Mouse (Mus musculus): ENCODE measurements around the gene Mettl24. TPM values are rescaled to one million over a fixed set of nuclear protein-coding genes. Genes with fewer than 3 reads are reported as not detected.

The Mettl24 gene
- polyA plus RNA-seq, 1 experiment from 2014 or later = 2.8 TPM

DNA sequence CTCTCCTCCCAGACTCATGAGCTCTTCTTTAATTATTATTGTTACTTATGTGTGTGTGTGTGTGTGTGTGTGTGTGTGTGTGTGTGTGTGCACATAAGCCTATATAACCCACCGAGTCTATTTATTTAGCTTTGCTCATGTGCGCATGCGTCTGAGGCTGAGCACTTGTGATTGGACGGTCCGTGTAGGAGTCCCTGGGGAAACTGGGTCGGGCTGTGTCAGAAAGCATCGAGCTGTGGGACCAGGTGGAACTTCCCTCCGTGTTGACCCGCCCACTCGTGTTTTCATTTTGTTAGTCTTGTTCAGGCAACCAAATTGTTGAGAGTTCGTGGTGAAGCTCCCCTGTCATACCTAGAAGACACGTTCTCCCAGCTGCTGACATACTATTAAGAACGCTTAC lies 35.3 kb downstream of the Mettl24 start:
- H3K4me3 ChIP-seq (ENCODE audit: low read length) = no peak overlapping the region
- H3K27me3 ChIP-seq (ENCODE audit: control insufficient read depth, insufficient read depth, low read length) = no peaks in the 10 kb centered on the region
- H3K27ac ChIP-seq (ENCODE audit: low read depth, low read length) = no peak overlapping the region
- ATAC-seq (ENCODE audit: low FRiP score, low TSS enrichment) = no peak
- 0 out of 2 replicates have a peak, but pooled peaks cover 3% of the 10 kb centered on the region for H3K4me1 ChIP-seq (ENCODE audit: control insufficient read depth, insufficient read depth, low read length)
- H3K9me3 ChIP-seq (ENCODE audit: control insufficient read depth, low read length) = no peaks in the 10 kb centered on the region
- no peak overlapping the region for H3K4me2 ChIP-seq (replicated peaks; ENCODE audit: low read depth, low read length)
- 93% methylated on average over 13 of the region's 13 CpGs for WGBS
- no peak overlapping the region for H3K9ac ChIP-seq (ENCODE audit: low read depth, low read length)
- no peaks in the 10 kb centered on the region for H3K36me3 ChIP-seq (ENCODE audit: control insufficient read depth, insufficient read depth, low read length)

GRCm38 (mm10) chr10:40719062-40719461 lies 36.0 kb downstream of the Mettl24 start:
- no peaks in the 10 kb centered on the region for H3K27me3 ChIP-seq (ENCODE audit: control insufficient read depth, insufficient read depth, low read length)
- no peak overlapping the region for H3K9ac ChIP-seq (ENCODE audit: low read depth, low read length)
- ATAC-seq (ENCODE audit: low FRiP score, low TSS enrichment) = no peak
- H3K4me3 ChIP-seq (ENCODE audit: low read length) = no peak overlapping the region
- no peaks in the 10 kb centered on the region; the same call in 1 of the 2 replicates for H3K4me1 ChIP-seq (ENCODE audit: control insufficient read depth, insufficient read depth, low read length)
- WGBS = 65% methylated on average over 6 of the region's 6 CpGs
- no peak overlapping the region for H3K27ac ChIP-seq (ENCODE audit: low read depth, low read length)
- H3K36me3 ChIP-seq (ENCODE audit: control insufficient read depth, insufficient read depth, low read length) = no peaks in the 10 kb centered on the region
- no peaks in the 10 kb centered on the region for H3K9me3 ChIP-seq (ENCODE audit: control insufficient read depth, low read length)
- H3K4me2 ChIP-seq (replicated peaks; ENCODE audit: low read depth, low read length) = no peak overlapping the region

DNA sequence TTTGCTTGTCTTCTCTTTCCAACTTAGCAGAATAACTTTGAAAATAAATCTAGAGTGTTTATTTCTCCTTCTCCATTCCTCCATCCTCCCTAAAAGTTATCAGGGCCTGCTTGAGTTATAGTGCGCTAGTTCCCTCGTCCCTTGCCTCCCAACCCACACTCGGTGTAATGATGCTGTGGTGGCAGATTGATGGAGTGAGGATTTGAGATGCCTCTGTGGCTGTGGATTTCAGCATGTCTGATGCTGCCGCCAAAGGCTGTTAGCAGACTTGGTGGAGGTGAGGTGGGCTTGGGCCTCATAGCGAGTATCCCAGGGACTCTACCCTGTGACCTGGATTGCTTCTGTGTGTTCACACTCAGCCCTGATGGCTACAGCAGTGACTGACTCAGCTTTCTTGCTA lies 37.8 kb downstream of the Mettl24 start:
- H3K4me3 ChIP-seq (ENCODE audit: low read length) = no peak overlapping the region
- no peak overlapping the region for H3K4me2 ChIP-seq (replicated peaks; ENCODE audit: low read depth, low read length)
- no peaks in the 10 kb centered on the region for H3K27me3 ChIP-seq (ENCODE audit: control insufficient read depth, insufficient read depth, low read length)
- no peaks in the 10 kb centered on the region for H3K36me3 ChIP-seq (ENCODE audit: control insufficient read depth, insufficient read depth, low read length)
- no peak; the same call in 1 of the 2 replicates for ATAC-seq (ENCODE audit: low FRiP score, low TSS enrichment)
- H3K4me1 ChIP-seq (ENCODE audit: control insufficient read depth, insufficient read depth, low read length) = peaks cover 4% of the 10 kb centered on the region; the same call in 1 of the 2 replicates
- H3K9me3 ChIP-seq (ENCODE audit: control insufficient read depth, low read length) = no peaks in the 10 kb centered on the region
- H3K27ac ChIP-seq (ENCODE audit: low read depth, low read length) = no peak overlapping the region
- 22% methylated on average over 5 of the region's 5 CpGs for WGBS
- no peak overlapping the region for H3K9ac ChIP-seq (ENCODE audit: low read depth, low read length)

DNA sequence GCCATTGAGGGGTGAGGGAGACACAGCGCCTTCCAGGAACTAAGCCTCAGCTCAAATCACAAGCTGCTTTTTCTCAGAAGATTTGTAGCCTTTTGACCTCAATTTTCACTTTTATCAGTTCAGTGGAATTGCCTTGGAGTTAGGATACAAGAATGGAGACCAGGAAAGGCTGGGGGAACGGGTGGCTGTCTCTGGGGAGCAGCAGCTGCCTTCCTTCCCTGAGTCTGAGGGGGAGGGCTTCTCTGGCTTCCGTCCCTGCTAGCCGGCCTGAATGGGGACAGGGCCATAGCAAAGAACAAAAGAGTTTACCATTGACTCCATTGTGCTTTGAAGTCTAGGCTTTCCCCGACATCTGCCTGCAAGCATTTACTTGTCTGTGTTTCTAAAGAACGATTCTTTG lies 41.3 kb downstream of the Mettl24 start:
- WGBS = 40% methylated on average over 6 of the region's 6 CpGs

DNA sequence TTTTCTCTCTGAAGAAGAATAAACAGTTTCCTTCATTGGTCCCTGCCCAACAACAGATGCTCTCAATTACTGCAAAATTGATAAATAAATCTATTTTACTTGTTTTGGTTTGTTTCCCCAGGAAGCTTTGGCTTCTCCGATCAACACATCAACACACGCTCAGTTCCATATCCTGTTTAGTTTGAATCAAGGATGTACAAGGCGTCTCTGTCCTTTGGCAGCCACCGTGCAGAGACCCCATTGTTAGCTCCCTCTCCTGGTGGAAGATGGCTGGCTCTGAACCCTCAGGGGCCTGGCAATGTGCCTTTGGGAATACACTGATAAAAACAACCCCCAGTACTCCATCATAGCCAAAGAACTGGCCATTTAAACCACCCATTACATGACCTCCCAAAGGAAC lies 42.0 kb downstream of the Mettl24 start:
- ATAC-seq (ENCODE audit: low FRiP score, low TSS enrichment) = no peak
- Histone ChIP-seq H3K4me3 (ENCODE audit: low read length) (no peak overlapping the region), H3K27ac (ENCODE audit: low read depth, low read length) (no peak overlapping the region), H3K9ac (ENCODE audit: low read depth, low read length) (no peak overlapping the region), H3K36me3 (ENCODE audit: control insufficient read depth, insufficient read depth, low read length) (no peaks in the 10 kb centered on the region), H3K4me1 (ENCODE audit: control insufficient read depth, insufficient read depth, low read length) (peaks cover 4% of the 10 kb centered on the region; the same call in 1 of the 2 replicates), H3K4me2 (replicated peaks; ENCODE audit: low read depth, low read length) (no peak overlapping the region), H3K9me3 (ENCODE audit: control insufficient read depth, low read length) (no peaks in the 10 kb centered on the region), H3K27me3 (ENCODE audit: control insufficient read depth, insufficient read depth, low read length) (no peaks in the 10 kb centered on the region)
- WGBS = 40% methylated on average over 4 of the region's 4 CpGs

More for the DNA sequence above, 41.3 kb downstream of the Mettl24 start:
- H3K4me2 ChIP-seq (replicated peaks; ENCODE audit: low read depth, low read length) = no peak overlapping the region
- no peak overlapping the region for H3K27ac ChIP-seq (ENCODE audit: low read depth, low read length)
- ATAC-seq (ENCODE audit: low FRiP score, low TSS enrichment) = no peak
- H3K9me3 ChIP-seq (ENCODE audit: control insufficient read depth, low read length) = no peaks in the 10 kb centered on the region
- peaks cover 4% of the 10 kb centered on the region; the same call in 1 of the 2 replicates for H3K4me1 ChIP-seq (ENCODE audit: control insufficient read depth, insufficient read depth, low read length)
- H3K27me3 ChIP-seq (ENCODE audit: control insufficient read depth, insufficient read depth, low read length) = no peaks in the 10 kb centered on the region
- H3K36me3 ChIP-seq (ENCODE audit: control insufficient read depth, insufficient read depth, low read length) = no peaks in the 10 kb centered on the region
- no peak overlapping the region for H3K4me3 ChIP-seq (ENCODE audit: low read length)
- no peak overlapping the region for H3K9ac ChIP-seq (ENCODE audit: low read depth, low read length)

DNA sequence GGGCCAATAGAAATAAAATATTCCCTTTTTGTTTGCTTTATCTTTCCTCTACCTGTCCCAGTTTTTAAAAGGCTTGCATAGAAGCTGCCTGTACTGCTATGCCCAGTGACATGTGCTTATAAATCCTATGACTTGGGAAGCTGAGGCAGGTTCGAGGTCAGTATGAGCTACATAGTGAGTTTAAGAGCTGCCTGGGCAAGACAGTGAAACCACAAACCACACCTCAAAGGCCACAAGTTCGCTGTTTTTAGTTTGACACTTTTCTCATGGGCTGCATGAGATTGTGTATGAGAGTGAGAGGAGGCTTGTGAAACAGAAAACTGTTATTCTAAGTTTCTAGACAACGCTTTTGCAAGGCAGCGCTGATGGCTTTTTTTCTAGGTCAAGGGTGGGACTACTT lies 42.4 kb downstream of the Mettl24 start:
- Histone ChIP-seq H3K9ac (ENCODE audit: low read depth, low read length) (no peak overlapping the region), H3K4me1 (ENCODE audit: control insufficient read depth, insufficient read depth, low read length) (peaks cover 4% of the 10 kb centered on the region; the same call in 1 of the 2 replicates), H3K27me3 (ENCODE audit: control insufficient read depth, insufficient read depth, low read length) (no peaks in the 10 kb centered on the region), H3K9me3 (ENCODE audit: control insufficient read depth, low read length) (no peaks in the 10 kb centered on the region), H3K4me2 (replicated peaks; ENCODE audit: low read depth, low read length) (no peak overlapping the region), H3K36me3 (ENCODE audit: control insufficient read depth, insufficient read depth, low read length) (no peaks in the 10 kb centered on the region), H3K4me3 (ENCODE audit: low read length) (no peak overlapping the region), H3K27ac (ENCODE audit: low read depth, low read length) (no peak overlapping the region)
- 60% methylated on average over 4 of the region's 4 CpGs for WGBS
- no peak for ATAC-seq (ENCODE audit: low FRiP score, low TSS enrichment)

GRCm38 (mm10) chr10:40726288-40726902 lies 43.3 kb downstream of the Mettl24 start:
- Histone ChIP-seq H3K4me1 (ENCODE audit: control insufficient read depth, insufficient read depth, low read length) (peaks cover 4% of the 10 kb centered on the region; the same call in 1 of the 2 replicates), H3K4me2 (replicated peaks; ENCODE audit: low read depth, low read length) (no peak overlapping the region), H3K9ac (ENCODE audit: low read depth, low read length) (no peak overlapping the region), H3K27me3 (ENCODE audit: control insufficient read depth, insufficient read depth, low read length) (no peaks in the 10 kb centered on the region), H3K4me3 (ENCODE audit: low read length) (no peak overlapping the region), H3K36me3 (ENCODE audit: control insufficient read depth, insufficient read depth, low read length) (no peaks in the 10 kb centered on the region), H3K9me3 (ENCODE audit: control insufficient read depth, low read length) (no peaks in the 10 kb centered on the region), H3K27ac (ENCODE audit: low read depth, low read length) (no peak overlapping the region)
- ATAC-seq (ENCODE audit: low FRiP score, low TSS enrichment) = no peak
- 77% methylated on average over 11 of the region's 11 CpGs for WGBS

DNA sequence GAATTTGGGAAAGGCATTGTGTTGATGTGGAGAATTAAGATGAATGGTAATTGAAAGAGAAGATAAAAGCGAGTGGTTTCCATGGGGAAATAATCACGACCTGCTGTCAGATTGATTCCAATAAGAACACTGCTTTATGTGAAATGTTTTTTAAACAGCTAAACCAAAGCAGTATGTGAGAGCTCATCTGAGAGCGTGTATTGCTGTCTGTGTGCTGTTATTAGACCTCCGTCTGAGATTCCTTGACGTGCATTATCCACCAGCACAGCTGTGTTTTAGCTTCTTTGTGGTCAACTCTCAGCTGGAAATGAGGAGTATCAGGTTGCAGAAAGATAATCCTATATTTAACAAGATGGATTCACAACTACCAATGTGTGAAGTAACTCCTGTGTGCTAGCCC lies 43.9 kb downstream of the Mettl24 start:
- Histone ChIP-seq H3K27me3 (ENCODE audit: control insufficient read depth, insufficient read depth, low read length) (no peaks in the 10 kb centered on the region), H3K4me1 (ENCODE audit: control insufficient read depth, insufficient read depth, low read length) (peaks cover 4% of the 10 kb centered on the region; the same call in 1 of the 2 replicates), H3K36me3 (ENCODE audit: control insufficient read depth, insufficient read depth, low read length) (no peaks in the 10 kb centered on the region), H3K9me3 (ENCODE audit: control insufficient read depth, low read length) (no peaks in the 10 kb centered on the region), H3K4me2 (replicated peaks; ENCODE audit: low read depth, low read length) (no peak overlapping the region), H3K9ac (ENCODE audit: low read depth, low read length) (no peak overlapping the region), H3K27ac (ENCODE audit: low read depth, low read length) (no peak overlapping the region), H3K4me3 (ENCODE audit: low read length) (no peak overlapping the region)
- no peak for ATAC-seq (ENCODE audit: low FRiP score, low TSS enrichment)
- 54% methylated on average over 5 of the region's 5 CpGs for WGBS

GRCm38 (mm10) chr10:40730200-40730599 lies 47.1 kb downstream of the Mettl24 start:
- H3K9me3 ChIP-seq (ENCODE audit: control insufficient read depth, low read length) = no peaks in the 10 kb centered on the region
- H3K9ac ChIP-seq (ENCODE audit: low read depth, low read length) = no peak overlapping the region
- no peak overlapping the region for H3K4me3 ChIP-seq (ENCODE audit: low read length)
- no peak overlapping the region for H3K4me2 ChIP-seq (replicated peaks; ENCODE audit: low read depth, low read length)
- WGBS = 71% methylated on average over 5 of the region's 5 CpGs
- H3K27ac ChIP-seq (ENCODE audit: low read depth, low read length) = no peak overlapping the region
- ATAC-seq (ENCODE audit: low FRiP score, low TSS enrichment) = no peak
- H3K27me3 ChIP-seq (ENCODE audit: control insufficient read depth, insufficient read depth, low read length) = no peaks in the 10 kb centered on the region
- H3K4me1 ChIP-seq (ENCODE audit: control insufficient read depth, insufficient read depth, low read length) = no peaks in the 10 kb centered on the region
- H3K36me3 ChIP-seq (ENCODE audit: control insufficient read depth, insufficient read depth, low read length) = no peaks in the 10 kb centered on the region

Data from kidney, embryonic 14.5 days (tissue).